Mouse (Mus musculus) right cerebral cortex, postnatal 36 days (tissue): ENCODE results near the gene Dzip1.
A peak's percentile ranks its signal among the peaks of the same experiment; 100 is the strongest.

Experiments
- DNase-seq, 2 experiments: peaks; one replicate each; pipeline ENCODE4 v3.0.0; 2022; ENCODE audit warnings: low spot score in 2 of 2, mixed read lengths in 1 of 2

Dzip1 gene

DNA sequence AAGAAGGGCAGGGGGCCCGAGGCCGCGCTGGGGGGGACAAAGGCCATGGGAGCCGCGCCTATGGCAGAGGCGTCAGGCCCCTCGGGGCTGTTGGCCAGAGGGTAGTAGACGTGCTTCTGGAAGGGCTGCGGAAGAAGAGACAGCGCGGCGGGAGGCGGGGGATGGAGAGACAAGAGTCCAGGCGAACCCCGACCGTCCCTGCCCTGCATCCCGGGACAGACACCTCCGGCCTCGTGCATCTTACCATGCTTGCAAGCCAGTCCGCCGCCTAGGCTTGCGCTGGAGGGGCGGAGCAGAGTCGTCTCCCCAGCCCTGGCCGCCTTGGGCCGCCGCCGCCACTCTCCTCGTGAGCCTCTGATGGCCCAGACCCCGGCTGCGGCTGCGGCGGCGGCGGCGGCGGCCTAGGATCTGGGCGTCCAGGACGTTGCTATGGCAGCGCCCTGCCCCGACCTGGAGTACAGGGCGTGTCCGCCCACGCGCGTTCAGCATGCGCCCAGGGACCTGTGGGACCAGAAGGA is 2.5 kb downstream of the Dzip1 start:
- no peak for DNase-seq

DNA sequence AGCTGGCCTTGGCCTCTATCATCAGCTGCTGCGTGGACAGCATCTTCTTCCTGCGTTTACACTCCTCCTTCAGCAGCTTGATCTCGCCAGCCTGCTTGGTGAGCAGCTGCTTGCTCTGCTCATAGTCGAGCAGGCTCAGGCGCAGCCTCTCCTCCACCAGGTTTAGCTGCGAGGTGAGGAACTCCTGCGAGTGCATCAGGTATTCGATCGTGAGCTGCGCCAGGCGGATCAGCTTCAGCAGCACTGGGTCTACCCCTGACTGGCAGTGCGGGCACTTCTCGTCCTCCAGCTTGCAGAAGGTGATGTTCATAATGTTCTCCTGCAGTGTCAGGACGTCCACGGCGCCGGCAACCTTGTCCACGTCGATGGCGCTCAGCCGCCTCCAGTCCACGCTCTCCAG is 3.0 kb downstream of the Dzip1 start:
- DNase-seq: no peak

DNA sequence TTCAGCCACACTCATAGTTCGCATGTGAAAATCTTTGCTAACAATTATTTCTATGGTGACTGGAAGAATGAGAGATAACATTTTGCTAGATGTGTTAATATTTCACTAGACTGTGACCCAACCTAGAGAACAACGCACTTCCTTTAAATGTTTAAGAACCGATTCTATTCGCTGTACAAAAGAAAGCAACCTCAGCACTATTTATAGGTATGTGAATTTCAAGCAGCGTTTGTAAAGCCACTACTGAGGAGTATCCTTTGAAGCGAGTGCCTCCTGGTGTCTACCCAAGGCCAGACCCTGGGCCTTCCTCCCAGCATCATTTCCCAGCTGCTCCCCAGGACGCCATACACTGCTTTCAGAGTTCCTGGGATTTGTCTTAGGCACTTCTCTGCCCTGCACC is 4.6 kb downstream of the Dzip1 start:
- no peak for DNase-seq

DNA sequence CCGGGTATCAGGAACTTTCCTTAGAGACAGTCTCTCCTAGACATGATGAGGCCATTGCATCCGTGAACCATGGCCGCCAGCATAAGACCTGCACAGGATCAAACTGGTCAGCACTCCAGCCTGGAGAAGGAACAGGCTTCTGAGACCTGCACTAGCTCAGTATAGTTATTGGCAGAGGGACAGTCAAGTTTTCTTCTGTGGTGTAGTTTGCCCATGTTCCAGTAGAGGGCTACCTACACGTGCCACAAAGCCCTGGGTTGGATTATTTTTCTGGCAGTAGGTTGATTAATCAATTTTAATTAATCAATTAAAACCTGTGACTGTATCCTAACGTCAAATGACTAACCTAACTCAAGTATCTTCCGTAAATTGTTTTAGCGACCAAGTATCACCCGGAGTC is 6.2 kb downstream of the Dzip1 start:
- no peak for DNase-seq

DNA sequence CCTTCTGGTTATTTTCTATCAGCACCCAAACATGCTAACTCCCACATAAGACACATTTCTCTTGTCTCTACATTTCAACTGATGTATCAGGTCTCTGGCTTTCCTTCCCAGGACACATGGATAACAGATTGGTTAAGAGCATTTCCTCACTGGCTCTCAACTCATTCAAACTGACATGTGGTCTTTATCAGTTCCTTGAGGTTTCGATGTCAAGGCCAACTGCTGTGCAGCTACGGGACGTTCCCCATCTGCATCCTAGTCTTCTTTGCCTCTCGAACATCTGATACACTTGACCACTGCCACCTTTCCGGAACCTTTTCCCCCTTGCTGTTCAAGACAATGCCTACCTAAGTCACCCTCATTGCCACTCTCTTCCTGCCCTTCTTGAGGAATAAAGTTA is 11.6 kb downstream of the Dzip1 start:
- no peak for DNase-seq

DNA sequence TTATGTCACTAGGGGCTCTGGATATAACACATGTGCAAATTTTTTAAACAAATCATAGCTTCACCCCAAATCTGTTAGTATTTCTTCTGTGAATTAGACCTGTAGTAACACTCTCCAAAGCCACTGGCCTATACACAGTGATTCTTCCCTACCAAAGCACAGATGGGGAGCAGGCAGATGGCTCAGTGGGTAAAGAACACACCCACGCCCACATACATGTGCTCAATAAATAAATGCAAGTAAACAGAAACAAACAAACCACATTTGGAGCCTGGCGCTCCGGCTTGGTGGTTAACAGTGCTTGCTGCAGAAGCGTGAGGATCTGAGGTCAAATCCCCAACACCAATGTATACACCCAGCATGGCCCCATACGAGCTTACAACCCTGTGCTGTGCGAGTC is 13.7 kb downstream of the Dzip1 start:
- no peak for DNase-seq

DNA sequence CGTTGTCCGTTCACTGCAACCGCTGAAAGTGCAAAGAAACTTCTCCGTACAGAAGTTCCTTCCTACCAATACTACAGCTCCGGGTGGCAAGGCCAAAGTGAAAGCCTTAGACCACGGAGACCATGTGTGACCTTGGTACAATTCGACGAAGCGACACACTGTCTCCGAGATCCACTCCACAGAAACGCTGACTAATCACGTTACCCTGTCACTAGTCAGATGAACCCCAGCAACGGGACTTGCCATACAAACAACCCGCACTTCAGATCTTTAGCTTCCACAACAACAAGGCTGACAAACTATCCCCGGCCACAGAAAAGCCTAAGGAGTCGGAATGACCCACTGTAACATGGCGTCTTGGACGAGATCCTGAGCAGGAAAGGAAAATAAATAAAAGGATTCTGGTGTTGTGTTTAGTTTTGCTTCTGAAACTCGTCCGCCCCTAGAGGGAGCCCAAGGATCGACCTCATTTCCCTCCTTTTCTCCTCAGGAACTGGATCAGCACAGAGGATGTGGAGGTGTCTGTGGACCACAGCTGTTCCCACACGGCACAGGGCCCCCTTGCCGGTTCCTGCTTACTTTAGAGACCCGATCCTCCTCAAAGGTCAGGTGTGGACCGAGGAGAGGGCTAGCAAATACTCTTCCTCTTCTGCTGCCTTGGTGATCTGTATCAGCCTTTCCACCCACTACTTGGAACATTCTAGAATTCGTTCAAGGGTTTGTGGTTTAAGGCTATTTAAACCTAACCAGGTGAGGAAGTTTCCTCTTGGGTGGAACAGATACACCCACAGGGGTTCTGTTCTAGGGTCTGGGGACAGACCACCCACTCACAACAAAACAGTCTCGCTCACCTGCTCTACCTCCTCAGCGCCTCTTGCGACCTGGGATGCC is 14.7 kb downstream of the Dzip1 start:
- peak; percentile 36 to 56 for DNase-seq

DNA sequence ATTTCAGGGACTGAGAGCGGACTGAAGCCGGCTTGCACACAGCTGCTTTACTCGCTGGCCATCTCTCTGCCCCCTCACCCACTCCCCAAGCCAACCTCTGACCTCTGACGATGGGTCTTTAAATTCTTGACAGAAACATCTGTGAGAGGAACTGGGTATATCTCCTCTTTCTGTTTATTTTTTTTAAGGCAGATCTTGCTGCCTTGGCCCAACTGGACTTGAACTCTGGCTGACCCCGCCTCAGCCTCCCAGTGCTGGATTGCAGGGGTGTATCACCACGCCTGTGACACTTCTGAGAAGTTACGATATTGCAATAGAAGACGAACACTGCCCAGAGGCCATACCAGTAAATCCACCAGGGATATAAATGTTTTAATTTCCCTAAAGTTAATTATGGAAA is 15.4 kb downstream of the Dzip1 start:
- DNase-seq: no peak

DNA sequence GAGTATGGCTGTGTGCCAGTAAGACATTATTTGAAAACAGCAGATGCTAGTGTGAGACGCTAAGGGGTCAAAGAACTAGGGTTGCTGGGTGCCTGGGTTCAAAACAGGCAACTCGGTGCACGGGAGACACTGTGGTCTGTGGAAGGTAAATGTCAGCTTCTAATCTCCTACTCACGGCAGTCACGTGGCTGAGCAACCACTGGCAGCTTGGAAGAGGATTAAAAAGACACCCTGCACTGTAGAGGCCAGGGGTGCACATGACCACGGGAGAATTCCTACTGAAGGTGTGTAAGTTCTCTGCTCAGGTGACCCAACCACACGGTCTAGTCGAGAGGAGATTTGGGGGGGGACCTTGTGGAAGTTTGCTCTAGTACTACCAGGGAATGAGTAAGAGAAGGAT is 17.7 kb downstream of the Dzip1 start:
- DNase-seq: no peak

DNA sequence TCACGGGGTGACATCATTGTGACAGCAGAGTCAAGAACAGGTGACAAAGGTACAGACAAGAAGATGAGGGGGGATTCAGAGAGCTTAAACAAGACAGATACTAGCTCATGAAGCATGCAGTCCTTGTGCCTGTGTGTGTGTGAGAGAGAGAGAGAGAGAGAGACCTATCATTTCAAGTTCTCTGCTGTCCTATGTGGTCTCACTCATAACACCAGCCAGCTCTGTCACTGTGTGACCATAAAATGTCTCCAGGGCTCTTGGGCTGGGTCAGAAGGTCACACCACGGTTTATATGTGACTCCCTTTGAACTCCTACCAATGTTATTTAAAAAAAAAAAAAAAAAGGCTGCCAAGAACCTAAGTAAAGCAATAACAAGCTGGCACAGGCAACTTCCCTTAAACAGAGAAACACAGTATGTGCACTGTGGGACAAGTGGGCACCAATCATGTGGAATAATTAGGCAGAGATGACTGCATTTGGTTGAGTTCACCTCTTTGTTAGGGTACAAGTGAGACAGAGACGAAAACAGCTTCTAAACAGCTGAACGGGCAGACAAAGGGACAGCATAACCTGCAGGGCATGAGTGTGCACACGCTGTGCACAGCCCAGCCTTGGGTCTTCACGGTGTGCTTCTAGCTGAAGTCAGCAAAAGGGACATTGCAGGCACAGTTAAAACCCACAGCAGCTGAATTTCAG is 21.2 kb downstream of the Dzip1 start:
- DNase-seq: no peak

DNA sequence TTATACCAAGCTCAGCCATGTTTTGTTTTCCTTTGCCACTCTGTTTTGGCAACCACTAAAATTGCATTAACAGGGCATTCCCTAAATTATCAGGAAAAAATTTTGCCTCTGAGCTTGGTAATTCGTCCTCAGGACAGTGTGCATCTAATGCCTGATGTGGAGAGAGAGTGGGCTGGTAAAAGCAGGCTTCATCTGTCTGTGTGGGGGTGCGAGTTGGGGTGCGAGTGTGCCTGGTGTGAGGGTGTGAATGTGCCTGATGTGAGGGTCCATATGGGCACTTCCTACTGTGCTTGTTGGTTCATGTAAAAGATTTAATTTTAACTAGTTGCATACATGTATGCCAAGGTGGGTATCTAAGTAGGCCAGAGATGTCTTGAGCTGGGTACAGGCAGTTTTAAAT is 21.9 kb downstream of the Dzip1 start:
- DNase-seq: no peak

DNA sequence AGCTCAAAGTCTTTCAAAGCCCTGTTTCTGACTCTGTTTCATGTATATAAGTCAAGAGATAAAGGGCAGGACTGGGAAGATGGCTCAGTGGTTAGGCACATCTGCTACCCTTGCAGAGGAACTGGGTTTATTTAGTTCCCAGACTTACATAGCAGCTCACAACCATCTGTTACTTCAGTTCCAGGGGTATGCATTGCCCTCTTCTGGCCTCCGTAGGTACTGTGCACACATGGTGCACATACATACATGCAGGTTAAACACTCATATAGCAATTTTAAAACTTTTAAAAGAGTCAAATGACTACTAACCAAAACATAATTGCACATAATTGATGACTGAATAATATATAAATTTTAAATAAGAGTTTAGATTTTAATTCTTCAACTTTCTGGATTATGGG is 24.3 kb downstream of the Dzip1 start:
- DNase-seq: no peak

DNA sequence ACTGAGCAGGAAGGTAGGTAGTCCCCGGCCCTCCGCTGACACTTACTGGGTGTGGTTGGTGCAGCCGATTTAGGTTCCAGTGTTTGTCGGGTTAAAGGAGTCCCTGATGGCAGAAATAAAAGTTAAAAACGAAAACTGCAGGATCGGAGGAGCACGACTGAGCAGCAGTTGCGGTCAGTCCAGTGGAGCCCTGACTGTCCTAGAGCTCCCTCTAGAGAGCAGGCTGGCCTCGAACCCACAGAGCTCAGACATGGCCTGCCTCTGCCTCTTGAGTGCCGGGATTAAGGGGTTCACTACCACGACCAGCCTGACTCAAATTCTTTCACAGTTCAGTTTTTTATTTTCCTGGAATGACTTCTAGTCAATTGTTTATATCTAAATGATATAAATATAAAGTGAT is 25.3 kb downstream of the Dzip1 start:
- no peak for DNase-seq

DNA sequence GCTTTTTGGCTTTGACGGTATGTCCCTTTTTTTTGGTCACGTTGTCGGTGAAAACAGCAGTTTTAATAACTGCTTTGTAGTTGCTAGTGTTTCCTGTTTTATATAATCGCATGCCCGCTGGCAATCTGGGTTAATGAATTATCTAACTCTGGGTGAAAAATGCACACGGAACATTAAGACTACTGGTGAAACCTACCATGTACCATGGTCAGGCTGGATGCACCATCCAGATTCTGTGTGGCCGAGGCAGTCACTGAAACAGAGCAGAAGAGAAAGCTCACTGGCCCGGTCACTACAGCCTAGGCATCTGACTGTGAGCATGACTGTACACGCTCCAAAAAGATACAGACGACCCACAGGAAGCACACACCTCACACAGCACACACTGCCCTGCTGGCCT is 29.6 kb downstream of the Dzip1 start:
- DNase-seq: no peak

DNA sequence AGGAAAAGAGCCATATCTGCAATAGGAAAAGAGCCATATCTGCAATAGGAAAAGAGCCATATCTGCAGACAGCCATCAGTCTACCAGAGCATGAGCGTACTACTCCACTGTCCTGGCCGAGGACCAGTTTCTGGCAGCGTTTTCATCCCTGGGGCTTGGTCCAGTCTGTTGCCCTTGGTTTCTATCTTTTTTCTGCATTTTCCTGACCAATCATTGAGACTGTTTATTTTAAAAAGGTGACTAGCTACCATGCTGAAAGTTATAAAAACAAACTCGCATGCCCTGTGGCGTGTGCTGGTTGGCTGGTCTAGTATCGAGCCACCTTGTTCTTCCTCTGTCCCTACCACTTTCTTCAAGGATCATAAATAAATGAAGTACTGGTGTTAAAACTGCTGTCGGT is 30.0 kb downstream of the Dzip1 start:
- DNase-seq: no peak

DNA sequence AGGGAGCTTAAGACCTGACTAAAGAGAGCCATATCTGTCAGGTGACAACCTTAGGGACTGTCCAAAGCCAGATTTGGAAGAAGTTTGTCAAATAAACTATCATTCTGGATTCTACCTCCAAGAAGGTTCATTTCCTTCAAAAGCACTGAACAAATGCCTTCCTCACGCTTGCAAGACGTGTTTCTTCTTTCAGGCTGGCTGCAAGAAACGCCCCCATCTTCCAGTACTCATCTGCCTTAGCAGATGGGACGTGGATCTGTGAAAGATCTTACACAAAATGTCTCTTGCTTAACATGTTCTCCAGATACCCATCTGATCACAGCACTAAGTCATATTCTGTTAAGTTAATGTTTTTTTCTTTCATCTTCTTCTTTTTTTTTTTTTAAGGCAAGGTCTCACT is 35.2 kb downstream of the Dzip1 start:
- peak; percentile 66 to 84 for DNase-seq

DNA sequence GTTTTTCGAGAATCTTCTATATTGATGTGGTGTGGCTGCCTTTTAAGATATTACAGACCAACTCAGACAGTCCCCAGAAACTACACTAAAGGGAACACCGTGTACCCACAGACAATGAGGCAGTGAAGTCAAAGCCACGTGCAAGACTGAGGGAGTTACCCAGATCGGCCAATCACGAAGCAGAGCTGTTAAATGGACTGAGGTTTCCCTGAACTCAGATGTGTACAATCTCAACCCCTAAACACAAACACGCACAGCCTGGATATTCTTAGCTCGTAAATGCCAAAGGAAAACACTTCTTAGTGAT is 41.1 kb downstream of the Dzip1 start:
- DNase-seq: peak in 1 of 2 experiments; percentile 25

DNA sequence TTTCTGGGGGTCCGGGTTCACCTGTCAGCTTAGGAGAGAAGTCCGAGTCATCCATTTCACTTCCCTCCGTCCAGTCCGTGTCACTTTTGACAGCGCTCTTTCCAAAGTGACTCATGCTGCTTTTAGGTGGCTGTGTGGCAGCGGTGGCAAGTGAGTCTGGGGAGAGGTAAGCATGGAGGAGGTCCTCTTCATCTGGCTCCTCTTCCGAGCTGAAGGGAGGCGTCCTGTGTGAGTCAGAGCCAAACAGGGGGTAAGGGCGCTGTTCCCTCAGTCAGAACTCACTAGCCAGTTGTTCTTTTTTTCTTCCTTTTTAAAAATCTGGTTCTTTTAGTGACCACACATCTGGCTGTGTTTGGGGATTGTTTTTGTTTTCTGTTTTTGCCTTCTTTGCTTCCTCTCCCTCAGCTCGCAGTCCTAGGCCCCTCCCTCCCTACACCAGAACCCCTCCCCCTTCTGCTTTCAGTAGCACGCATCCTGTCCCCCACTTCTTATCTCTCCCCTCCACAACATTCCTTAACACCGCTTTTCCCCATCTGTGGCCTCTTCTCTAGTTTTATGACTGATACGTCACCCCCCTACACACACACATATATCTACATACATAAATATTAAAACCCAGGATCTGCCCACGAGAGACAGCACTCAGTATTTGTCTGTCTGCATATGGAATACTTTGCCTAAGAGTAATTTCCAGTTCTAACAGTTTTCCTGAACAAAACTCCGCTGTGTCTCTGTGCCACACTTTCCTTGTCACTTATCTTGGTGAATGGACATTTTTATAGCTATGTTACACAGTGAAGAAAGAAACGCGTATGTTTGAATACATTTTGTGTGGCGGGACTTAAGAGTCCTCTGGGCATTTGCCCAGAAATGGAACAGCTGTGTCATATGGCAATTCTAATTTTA is 41.7 kb downstream of the Dzip1 start:
- DNase-seq: no peak

DNA sequence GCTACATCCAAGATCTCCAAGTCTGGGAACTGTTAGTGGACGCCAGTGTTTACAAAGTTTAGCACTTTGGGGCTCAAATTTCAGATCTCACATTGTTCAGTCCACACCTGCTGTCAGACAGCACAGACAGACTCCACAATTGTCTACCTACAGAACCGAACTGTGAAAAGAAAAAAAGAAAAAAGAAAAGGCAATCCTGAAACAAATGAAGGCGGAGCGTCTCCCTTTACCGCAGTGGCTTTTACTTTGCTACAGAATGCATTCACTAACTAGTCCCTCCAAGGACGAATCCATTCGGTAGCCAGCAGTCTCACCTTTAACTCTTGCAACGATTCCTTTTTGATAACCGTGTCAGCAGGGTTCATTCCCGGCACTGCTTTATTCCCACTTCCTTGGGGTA is 44.6 kb downstream of the Dzip1 start:
- no peak for DNase-seq

DNA sequence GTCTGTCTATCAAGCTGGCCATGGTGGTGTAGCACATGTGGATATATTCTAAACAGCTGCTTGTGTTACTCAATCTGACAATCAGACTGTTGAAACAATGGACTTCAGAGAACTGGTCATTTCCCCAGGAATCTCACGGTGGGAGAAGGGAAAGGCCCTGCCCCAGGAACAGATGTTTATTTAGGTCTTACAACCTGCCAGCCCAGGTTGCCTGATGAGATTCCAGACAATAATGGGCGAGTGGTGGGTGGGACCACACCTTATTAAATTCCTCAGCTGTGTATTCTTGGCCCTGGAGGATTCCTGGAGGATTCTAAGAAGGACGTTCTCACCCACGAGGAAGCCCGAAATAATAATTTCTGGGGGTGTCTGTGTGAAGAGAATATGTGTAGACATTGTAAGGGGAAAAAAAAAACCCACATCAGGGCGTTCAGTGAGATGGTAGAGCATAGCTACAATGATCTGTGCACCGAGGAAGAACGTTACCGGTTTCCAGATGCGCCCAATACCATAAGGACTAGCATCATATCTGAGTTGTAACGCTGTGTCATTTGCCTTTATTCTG is 46.8 kb downstream of the Dzip1 start:
- peak in 1 of 2 experiments; percentile 15 for DNase-seq

DNA sequence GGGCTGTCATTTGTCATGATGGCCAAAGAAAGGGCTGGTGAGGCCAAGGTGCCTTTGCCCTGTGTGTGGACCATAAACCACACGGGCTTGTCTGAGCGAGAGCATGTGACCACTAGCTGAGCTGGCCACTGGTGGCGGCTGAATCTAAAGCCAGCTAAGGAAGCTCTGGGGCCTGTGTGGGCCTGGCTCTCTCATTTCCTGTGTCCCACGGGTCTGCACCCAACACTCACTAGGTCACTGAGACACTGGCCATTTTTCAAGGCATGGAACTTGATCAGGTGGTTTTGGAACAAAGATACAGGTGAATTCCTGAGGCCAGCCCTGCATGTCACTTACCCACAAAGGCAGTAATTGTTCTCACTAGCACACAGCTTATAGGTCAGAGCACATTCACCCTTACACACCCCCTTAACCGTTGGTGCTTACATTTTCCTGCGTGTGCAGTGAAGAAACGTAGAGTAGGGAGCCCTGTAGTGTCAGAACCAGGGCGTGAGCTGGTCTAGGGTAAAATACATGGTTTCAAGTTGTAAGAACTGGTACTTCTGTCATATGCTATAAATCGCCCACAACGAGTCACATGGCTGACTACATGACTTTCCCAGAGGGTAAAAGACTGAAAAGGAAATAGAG is 50.4 kb downstream of the Dzip1 start:
- no peak for DNase-seq
